Mouse (Mus musculus) liver, postnatal 0 days (tissue): ENCODE data around the gene Dlst. TPM values are rescaled to one million over a fixed set of nuclear protein-coding genes. Genes with fewer than 3 reads are reported as not detected.

ENCODE experiments used
- ATAC-seq: fragments of 200-750 bp; cut with Nextera tagmentation; 2 replicates; pipeline ENCODE4 v1.8.0; 2017; ENCODE audit warnings: mild to moderate bottlenecking, moderate library complexity
- DNase-seq: peaks from one replicate; pipeline ENCODE4 v3.0.0-alpha.2; 2016
- H3K27ac ChIP-seq: fragments of 300-500 bp; sonication (generic); 2 replicates; pipeline ENCODE4 v1.5.1; 2014; ENCODE audit warnings: antibody characterized with exemption, moderate library complexity, mild to moderate bottlenecking, low read depth
- H3K27me3 ChIP-seq: fragments of 300-500 bp; sonication (generic); 2 replicates; pipeline ENCODE4 v1.6.1; 2014; ENCODE audit warnings: low read length, control low read depth, mixed read lengths; ENCODE audit not compliant: insufficient read depth
- H3K36me3 ChIP-seq: fragments of 300-500 bp; sonication (generic); replicated peaks from 2 replicates; pipeline ENCODE4 v1.6.1; 2014; ENCODE audit warnings: mild to moderate bottlenecking, control low read depth, low read length, moderate library complexity, mixed read lengths; ENCODE audit not compliant: insufficient read depth
- H3K4me1 ChIP-seq: fragments of 300-500 bp; sonication (generic); 2 replicates; pipeline ENCODE4 v1.6.1; 2014; ENCODE audit warnings: antibody characterized with exemption, mild to moderate bottlenecking, control low read depth; ENCODE audit not compliant: insufficient read depth
- H3K4me2 ChIP-seq: fragments of 300-500 bp; sonication (generic); 2 replicates; pipeline ENCODE4 v1.6.1; 2014; ENCODE audit warnings: low read depth, mild to moderate bottlenecking, low read length, moderate library complexity, mixed read lengths
- H3K4me3 ChIP-seq: fragments of 300-500 bp; sonication (generic); 2 replicates; pipeline ENCODE4 v1.5.1; 2014; ENCODE audit warnings: low read depth, low read length
- H3K9ac ChIP-seq: fragments of 300-500 bp; sonication (generic); replicated peaks from 2 replicates; pipeline ENCODE4 v1.6.1; 2014; ENCODE audit warnings: mild to moderate bottlenecking, moderate library complexity
- H3K9me3 ChIP-seq: fragments of 300-500 bp; sonication (generic); 2 replicates; pipeline ENCODE4 v1.6.1; 2016; ENCODE audit warnings: mild to moderate bottlenecking, control low read depth, low read length, mixed read lengths
- CTCF ChIP-seq: sonication (generic); IDR thresholded peaks from 2 replicates; pipeline ENCODE4 v1.5.1; 2016; ENCODE audit warnings: antibody characterized with exemption, low read depth
- EP300 ChIP-seq: IDR thresholded peaks from 2 replicates; pipeline ENCODE4 v1.6.1; 2016; ENCODE audit warnings: antibody characterized with exemption, low read depth, mild to moderate bottlenecking
- WGBS: fragments of 180-500 bp; shearing (Covaris S2); extraction: QIAGEN DNeasy Blood & Tissue Kit; methylation state at CpG from one replicate; pipeline ENCODE4 v1.1.7; 2014; ENCODE audit not compliant: insufficient replicate concordance; 5-methylcytosine and 5-hydroxymethylcytosine counted together
- polyA plus RNA-seq: library from polyadenylated mRNA; unstranded; fragments of >200 nt; fragmentation: Nextera tagmentation; extraction: Ambion mirVana; gene quantifications from 2 replicates; pipeline ENCODE4 v1.2.1, GENCODE M21; 2015

Dlst gene
- polyA plus RNA-seq, 1 experiment from 2014 or later = 76.4 TPM

GRCm38 (mm10) chr12:85091190-85091589, 19.4 kb upstream of the Dlst start:
- Histone ChIP-seq H3K4me3 (no peak overlapping the region), H3K9me3 (no peaks in the 10 kb centered on the region), H3K36me3 (no peaks in the 10 kb centered on the region; the same call in 1 of the 2 replicates), H3K27ac (no peak overlapping the region), H3K27me3 (no peaks in the 10 kb centered on the region), H3K4me2 (no peak overlapping the region), H3K4me1 (no peaks in the 10 kb centered on the region), H3K9ac (no peak overlapping the region)
- no peak for TF ChIP-seq EP300
- TF ChIP-seq CTCF = no peak
- 49% methylated on average over 3 of the region's 3 CpGs for WGBS
- ATAC-seq (no peak), DNase-seq (no peak)

- Histone ChIP-seq H3K4me3 (no peak overlapping the region), H3K4me1 (no peaks in the 10 kb centered on the region), H3K27me3 (no peaks in the 10 kb centered on the region), H3K27ac (no peak overlapping the region), H3K9me3 (no peaks in the 10 kb centered on the region), H3K9ac (no peak overlapping the region), H3K36me3 (no peaks in the 10 kb centered on the region; the same call in 1 of the 2 replicates), H3K4me2 (no peak overlapping the region)
- DNase-seq (peak; percentile 81), ATAC-seq (no peak)
- TF ChIP-seq EP300 (no peak), CTCF (peak; percentile 79)
- WGBS = 4% methylated on average over 3 of the region's 3 CpGs
These were observed 18.4 kb upstream of the Dlst start for GRCm38 (mm10) chr12:85092214-85092613.

- TF ChIP-seq CTCF = no peak
- no peak for TF ChIP-seq EP300
- ATAC-seq (peak; percentile 40), DNase-seq (peak; percentile 59)
- H3K27me3 ChIP-seq = no peaks in the 10 kb centered on the region
- H3K36me3 ChIP-seq = no peaks in the 10 kb centered on the region; the same call in 1 of the 2 replicates
- H3K9me3 ChIP-seq = no peaks in the 10 kb centered on the region
- no peak overlapping the region for H3K27ac ChIP-seq
- H3K9ac ChIP-seq = no peak overlapping the region
- H3K4me3 ChIP-seq = no peak overlapping the region
- 23% methylated on average over 14 of the region's 14 CpGs for WGBS
- no peaks in the 10 kb centered on the region for H3K4me1 ChIP-seq
- 0 out of 2 replicates have a peak overlapping the region, but pooled peaks have one; percentile 22 for H3K4me2 ChIP-seq
These were observed 16.6 kb upstream of the Dlst start for GRCm38 (mm10) chr12:85094010-85094409.

- Histone ChIP-seq H3K4me2 (no peak overlapping the region), H3K4me3 (no peak overlapping the region), H3K9ac (no peak overlapping the region), H3K27me3 (no peaks in the 10 kb centered on the region), H3K4me1 (no peaks in the 10 kb centered on the region), H3K9me3 (no peaks in the 10 kb centered on the region), H3K27ac (no peak overlapping the region), H3K36me3 (no peaks in the 10 kb centered on the region)
- WGBS = 73% methylated on average over 10 of the region's 10 CpGs
- TF ChIP-seq CTCF = no peak
- no peak for TF ChIP-seq EP300
- ATAC-seq (no peak), DNase-seq (no peak)
These were observed 15.9 kb upstream of the Dlst start for GRCm38 (mm10) chr12:85094706-85095105.

GRCm38 (mm10) chr12:85095146-85095545, 15.5 kb upstream of the Dlst start:
- no peak overlapping the region for H3K9ac ChIP-seq
- ATAC-seq = no peak
- H3K4me1 ChIP-seq = no peaks in the 10 kb centered on the region
- 73% methylated on average over 11 of the region's 11 CpGs for WGBS
- no peaks in the 10 kb centered on the region for H3K27me3 ChIP-seq
- H3K27ac ChIP-seq = no peak overlapping the region
- H3K9me3 ChIP-seq = no peaks in the 10 kb centered on the region
- no peak overlapping the region for H3K4me3 ChIP-seq
- DNase-seq = no peak
- TF ChIP-seq EP300 (no peak), CTCF (no peak)
- H3K36me3 ChIP-seq = no peaks in the 10 kb centered on the region
- H3K4me2 ChIP-seq = no peak overlapping the region

GRCm38 (mm10) chr12:85095859-85096258, 14.8 kb upstream of the Dlst start:
- TF ChIP-seq EP300 = no peak
- no peak for TF ChIP-seq CTCF
- Histone ChIP-seq H3K36me3 (no peaks in the 10 kb centered on the region), H3K9me3 (no peaks in the 10 kb centered on the region), H3K9ac (no peak overlapping the region), H3K4me3 (no peak overlapping the region), H3K27ac (no peak overlapping the region), H3K4me2 (no peak overlapping the region), H3K4me1 (no peaks in the 10 kb centered on the region), H3K27me3 (no peaks in the 10 kb centered on the region)
- DNase-seq (no peak), ATAC-seq (no peak)
- WGBS = 87% methylated on average over 7 of the region's 7 CpGs

- 82% methylated on average over 14 of the region's 14 CpGs for WGBS
- H3K4me1 ChIP-seq = peaks cover 7% of the 10 kb centered on the region; the same call in 1 of the 2 replicates
- no peak overlapping the region for H3K4me3 ChIP-seq
- H3K4me2 ChIP-seq = no peak overlapping the region
- H3K27ac ChIP-seq = no peak overlapping the region
- ATAC-seq (no peak), DNase-seq (no peak)
- no peak overlapping the region for H3K9ac ChIP-seq
- no peaks in the 10 kb centered on the region for H3K27me3 ChIP-seq
- H3K9me3 ChIP-seq = no peaks in the 10 kb centered on the region
- H3K36me3 ChIP-seq = no peaks in the 10 kb centered on the region
- TF ChIP-seq EP300 (no peak), CTCF (no peak)
These were observed 9.6 kb upstream of the Dlst start for GRCm38 (mm10) chr12:85101001-85101400.
